Mouse (Mus musculus): ENCODE measurements around the gene Grk6.
A peak's percentile ranks its signal among the peaks of the same experiment; 100 is the strongest.
"Not testable (repeated sequence)": the region's sequence is repeated elsewhere in the genome, so short reads cannot be mapped to it uniquely, and the experiment has no call there.

The Grk6 gene

GRCm38 (mm10) chr13:55429226-55429888 lies 15.5 kb upstream of the Grk6 start:
- no peak for DNase-seq

- DNase-seq = no peak
These were observed 14.3 kb upstream of the Grk6 start for GRCm38 (mm10) chr13:55430566-55430965.

- no peak for DNase-seq
These were observed 12.8 kb upstream of the Grk6 start for GRCm38 (mm10) chr13:55431889-55432685.

GRCm38 (mm10) chr13:55437111-55437629 lies 7.7 kb upstream of the Grk6 start:
- not testable (repeated sequence) for DNase-seq

GRCm38 (mm10) chr13:55443799-55444285 lies 1.0 kb upstream of the Grk6 start:
- no peak for DNase-seq

GRCm38 (mm10) chr13:55444286-55444936 lies 461 bp upstream of the Grk6 start:
- DNase-seq = no peak

GRCm38 (mm10) chr13:55445361-55446091 lies 654 bp downstream of the Grk6 start:
- no peak for DNase-seq

- DNase-seq = no peak
These were observed 1.7 kb downstream of the Grk6 start for GRCm38 (mm10) chr13:55446483-55447105.

GRCm38 (mm10) chr13:55447543-55447943 lies 2.7 kb downstream of the Grk6 start:
- DNase-seq = no peak

GRCm38 (mm10) chr13:55448131-55448530 lies 3.3 kb downstream of the Grk6 start:
- DNase-seq = no peak

GRCm38 (mm10) chr13:55449205-55449604 lies 4.3 kb downstream of the Grk6 start:
- no peak for DNase-seq

GRCm38 (mm10) chr13:55449679-55450441 lies 5.0 kb downstream of the Grk6 start:
- no peak for DNase-seq

- DNase-seq = peak; percentile 51 to 55
These were observed 5.7 kb downstream of the Grk6 start for GRCm38 (mm10) chr13:55450511-55450980.

- DNase-seq = no peak
These were observed 6.4 kb downstream of the Grk6 start for GRCm38 (mm10) chr13:55451296-55451695.

- no peak for DNase-seq
These were observed 7.1 kb downstream of the Grk6 start for GRCm38 (mm10) chr13:55451785-55452549.

GRCm38 (mm10) chr13:55462965-55463364 lies 18.1 kb downstream of the Grk6 start:
- DNase-seq = no peak

- no peak for DNase-seq
These were observed 18.6 kb downstream of the Grk6 start for GRCm38 (mm10) chr13:55463399-55464026.

GRCm38 (mm10) chr13:55464027-55464884 lies 19.4 kb downstream of the Grk6 start, which contains the start of gene Prr7:
Gene Prr7 (plus strand): TSS chr13:55464267.
- DNase-seq = peak; percentile 40 to 61

GRCm38 (mm10) chr13:55465184-55465583 lies 20.3 kb downstream of the Grk6 start:
- peak; percentile 27 to 28 for DNase-seq
